Mouse (Mus musculus) adrenal gland, postnatal 36 days (tissue): ENCODE measurements at regions not wholly inside any gene's neighbourhood (a gene's known extent, or its start where the extent isn't known, plus 50 kb on each side); places are given as distances from the start of the nearest gene placed in this dataset.

Experiments
- DNase-seq, 2 experiments: peaks; one replicate each; pipeline ENCODE4 v3.0.0; 2021; ENCODE audit warnings: mixed read lengths in 1 of 2

- no peak for DNase-seq
Measured at GRCm38 (mm10) chr15:65733326-65733725, 718.6 kb upstream of the Gm21961 start.

- no peak for DNase-seq
Measured at GRCm38 (mm10) chr15:65731308-65731707, 716.6 kb upstream of the Gm21961 start.

GRCm38 (mm10) chr15:65727061-65727460, 712.4 kb upstream of the Gm21961 start:
- DNase-seq = no peak

- no peak for DNase-seq
Measured at GRCm38 (mm10) chr15:65726271-65726670, 711.6 kb upstream of the Gm21961 start.

GRCm38 (mm10) chr15:65703559-65703958, 688.9 kb upstream of the Gm21961 start:
- peak in 1 of 2 experiments; percentile 26 for DNase-seq

- DNase-seq = no peak
Measured at GRCm38 (mm10) chr15:65701510-65701909, 686.8 kb upstream of the Gm21961 start.

- DNase-seq = peak; percentile 58 to 68
Measured at GRCm38 (mm10) chr15:65698596-65698995, 683.9 kb upstream of the Gm21961 start.
